Mouse (Mus musculus) embryonic facial prominence, embryonic 11.5 days (tissue): Measurements from ENCODE around the gene Mfap4. TPM values are rescaled to one million over a fixed set of nuclear protein-coding genes. Genes with fewer than 3 reads are reported as not detected.

ENCODE experiments used
- ATAC-seq: fragments of 200-750 bp; cut with Nextera tagmentation; replicated peaks from 2 replicates; pipeline ENCODE4 v1.8.0; 2017; ENCODE audit warnings: low read depth; ENCODE audit not compliant: insufficient number of reproducible peaks, low FRiP score, low TSS enrichment
- DNase-seq: peaks from one replicate; pipeline ENCODE4 v3.0.0-alpha.2; 2015; ENCODE audit warnings: low spot score
- H3K27ac ChIP-seq: fragments of 300-500 bp; sonication (generic); replicated peaks from 2 replicates; pipeline ENCODE4 v1.5.1; 2014; ENCODE audit warnings: mild to moderate bottlenecking, low read depth, low read length, control low read depth
- H3K27me3 ChIP-seq: fragments of 300-500 bp; sonication (generic); 2 replicates; pipeline ENCODE4 v1.6.1; 2014; ENCODE audit warnings: mild to moderate bottlenecking, low read length, moderate library complexity, mixed read lengths; ENCODE audit not compliant: control insufficient read depth, insufficient read depth
- H3K36me3 ChIP-seq: fragments of 300-500 bp; sonication (generic); replicated peaks from 2 replicates; pipeline ENCODE4 v1.6.1; 2014; ENCODE audit warnings: low read depth, mild to moderate bottlenecking, low read length, moderate library complexity, mixed read lengths; ENCODE audit not compliant: control insufficient read depth, insufficient read depth
- H3K4me1 ChIP-seq: fragments of 300-500 bp; sonication (generic); 2 replicates; pipeline ENCODE4 v1.6.1; 2014; ENCODE audit warnings: low read length, mixed read lengths; ENCODE audit not compliant: control insufficient read depth, insufficient read depth
- H3K4me2 ChIP-seq: fragments of 300-500 bp; sonication (generic); 2 replicates; pipeline ENCODE4 v1.6.1; 2014; ENCODE audit warnings: low read depth, mild to moderate bottlenecking, control low read depth, low read length, moderate library complexity
- H3K4me3 ChIP-seq: fragments of 300-500 bp; sonication (generic); 2 replicates; pipeline ENCODE4 v1.5.1; 2014; ENCODE audit warnings: low read depth, low read length, control low read depth
- H3K9ac ChIP-seq: fragments of 300-500 bp; sonication (generic); replicated peaks from 2 replicates; pipeline ENCODE4 v1.6.1; 2014; ENCODE audit warnings: mild to moderate bottlenecking, control low read depth, low read length
- H3K9me3 ChIP-seq: fragments of 300-500 bp; sonication (generic); replicated peaks from 2 replicates; pipeline ENCODE4 v1.6.1; 2016; ENCODE audit warnings: mild to moderate bottlenecking, low read length, inconsistent platforms, mixed read lengths; ENCODE audit not compliant: control insufficient read depth
- WGBS: fragments of 180-500 bp; shearing (Covaris S2); extraction: QIAGEN DNeasy Blood & Tissue Kit; methylation state at CpG from one replicate; pipeline ENCODE4 v1.1.7; 2014; 5-methylcytosine and 5-hydroxymethylcytosine counted together
- polyA plus RNA-seq: library from polyadenylated mRNA; unstranded; fragments of >200 nt; fragmentation: Nextera tagmentation; extraction: Ambion mirVana; gene quantifications from 2 replicates; pipeline ENCODE4 v1.2.1, GENCODE M21; 2014

Gene Mfap4
- polyA plus RNA-seq, 1 experiment from 2014 or later, result 234 TPM

DNA sequence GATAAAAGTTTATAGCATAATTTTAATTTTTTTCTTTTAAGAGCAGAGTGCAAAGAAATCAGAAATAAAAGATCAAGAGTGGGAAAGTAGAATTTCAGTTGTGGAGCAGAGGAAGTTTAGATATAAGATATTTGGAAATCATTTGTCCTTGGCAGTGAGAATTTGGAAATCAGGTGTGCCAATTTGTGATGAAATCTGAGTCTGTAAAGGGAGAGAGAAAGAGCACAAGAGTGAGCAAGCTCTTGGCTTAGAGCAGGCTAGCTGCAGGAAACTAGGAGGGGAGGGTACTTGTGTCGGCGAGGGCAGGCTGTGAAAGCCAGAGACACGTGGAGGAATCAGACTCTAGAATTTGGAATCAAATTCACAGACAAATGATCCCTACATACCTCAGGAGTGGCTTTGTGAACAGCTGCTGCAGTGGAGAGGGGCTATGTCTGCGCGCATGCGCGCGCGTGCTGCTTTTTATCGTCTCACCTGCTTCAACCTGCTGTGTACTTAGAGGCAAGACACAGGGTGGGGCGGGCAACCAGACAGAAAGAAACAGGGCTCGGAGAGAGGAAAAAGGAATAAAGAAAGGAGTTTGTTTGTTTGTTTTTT, 8.3 kb upstream of the Mfap4 start:
- 44% methylated on average over 12 of the region's 12 CpGs for WGBS
- no peak overlapping the region for H3K4me2 ChIP-seq
- no peak overlapping the region; the same call in 1 of the 2 replicates for H3K27ac ChIP-seq
- H3K36me3 ChIP-seq, result no peaks in the 10 kb centered on the region
- H3K4me3 ChIP-seq, result no peak overlapping the region
- no peak overlapping the region; the same call in 1 of the 2 replicates for H3K9ac ChIP-seq
- H3K27me3 ChIP-seq, result no peaks in the 10 kb centered on the region
- ATAC-seq, result no peak
- peak; percentile 42 for DNase-seq
- H3K4me1 ChIP-seq, result no peaks in the 10 kb centered on the region
- H3K9me3 ChIP-seq, result no peaks in the 10 kb centered on the region

DNA sequence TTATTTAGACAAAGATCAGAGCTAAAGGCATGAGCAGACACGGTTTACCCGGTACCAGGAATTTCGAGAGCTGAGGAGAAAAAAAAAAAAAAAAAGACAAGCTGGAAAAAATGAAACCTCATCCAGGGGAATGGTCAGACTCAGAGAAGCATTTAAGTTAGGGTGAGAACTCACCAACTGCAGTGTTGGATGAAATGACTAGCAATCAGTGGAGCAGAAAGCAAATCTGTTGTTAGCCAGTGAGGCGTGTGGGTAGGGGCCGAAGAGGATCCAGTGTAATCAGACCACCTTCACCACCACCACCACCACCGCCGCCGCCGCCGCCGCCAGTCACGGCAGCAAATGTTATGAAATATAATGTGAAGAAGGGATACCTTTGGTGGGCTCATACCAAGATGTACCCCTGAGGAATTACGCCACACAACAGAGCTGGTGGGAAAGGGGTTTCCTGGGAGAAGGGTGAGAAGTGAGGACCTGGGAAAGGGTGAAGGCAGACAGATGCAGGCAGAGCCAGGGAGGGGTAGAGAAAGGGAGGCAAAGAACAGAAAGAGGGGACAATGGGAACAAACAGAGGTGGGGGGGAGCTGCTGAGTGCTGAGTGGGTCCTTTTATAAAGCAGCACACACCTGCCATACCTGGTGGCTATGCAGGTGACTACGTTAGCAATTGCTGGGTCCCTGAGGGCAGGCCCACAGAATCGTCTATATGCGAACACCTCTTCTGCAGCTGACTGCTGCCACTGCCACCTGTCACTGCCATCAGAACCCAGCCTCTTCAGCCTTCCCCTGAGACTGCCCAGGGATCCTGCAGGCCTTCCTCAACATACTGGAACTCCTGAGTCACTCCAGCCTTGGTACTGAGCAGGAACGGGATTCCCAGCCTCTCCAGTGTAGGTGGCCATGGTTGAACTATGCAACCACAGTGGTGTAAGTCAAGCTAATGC, 7.4 kb upstream of the Mfap4 start:
- DNase-seq (no peak), ATAC-seq (no peak)
- no peak overlapping the region for H3K9ac ChIP-seq
- no peak overlapping the region for H3K4me2 ChIP-seq
- 64% methylated on average over 17 of the region's 17 CpGs for whole genome bisulfite sequencing
- no peaks in the 10 kb centered on the region for H3K27me3 ChIP-seq
- H3K9me3 ChIP-seq, result no peaks in the 10 kb centered on the region
- H3K4me3 ChIP-seq, result no peak overlapping the region
- no peak overlapping the region; the same call in 1 of the 2 replicates for H3K27ac ChIP-seq
- H3K36me3 ChIP-seq, result no peaks in the 10 kb centered on the region
- no peaks in the 10 kb centered on the region for H3K4me1 ChIP-seq

DNA sequence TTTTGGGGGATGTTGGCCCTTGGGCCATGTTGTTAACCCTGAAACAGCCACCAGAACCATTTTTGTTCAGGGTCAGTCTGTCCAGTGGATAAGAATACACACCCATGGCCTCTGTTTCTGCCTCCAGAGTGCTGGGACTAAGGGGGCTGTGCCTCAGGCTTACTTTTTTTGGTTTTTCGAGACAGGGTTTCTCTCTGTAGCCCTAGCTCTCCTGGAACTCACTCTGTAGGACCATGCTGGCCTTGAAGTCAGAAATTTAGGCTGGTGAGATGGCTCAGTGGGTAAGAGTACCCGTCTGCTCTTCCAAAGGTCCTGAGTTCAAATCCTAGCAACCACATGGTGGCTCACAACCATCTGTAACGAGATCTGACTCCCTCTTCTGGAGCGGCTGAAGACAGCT, 6.4 kb upstream of the Mfap4 start:
- H3K9me3 ChIP-seq, result no peaks in the 10 kb centered on the region
- H3K9ac ChIP-seq, result no peak overlapping the region
- 81% methylated on average over 4 of the region's 4 CpGs for WGBS
- H3K4me2 ChIP-seq, result no peak overlapping the region
- no peaks in the 10 kb centered on the region for H3K36me3 ChIP-seq
- ATAC-seq (no peak), DNase-seq (no peak)
- no peak overlapping the region for H3K4me3 ChIP-seq
- no peaks in the 10 kb centered on the region; the same call in 1 of the 2 replicates for H3K4me1 ChIP-seq
- no peak overlapping the region for H3K27ac ChIP-seq
- no peaks in the 10 kb centered on the region for H3K27me3 ChIP-seq

DNA sequence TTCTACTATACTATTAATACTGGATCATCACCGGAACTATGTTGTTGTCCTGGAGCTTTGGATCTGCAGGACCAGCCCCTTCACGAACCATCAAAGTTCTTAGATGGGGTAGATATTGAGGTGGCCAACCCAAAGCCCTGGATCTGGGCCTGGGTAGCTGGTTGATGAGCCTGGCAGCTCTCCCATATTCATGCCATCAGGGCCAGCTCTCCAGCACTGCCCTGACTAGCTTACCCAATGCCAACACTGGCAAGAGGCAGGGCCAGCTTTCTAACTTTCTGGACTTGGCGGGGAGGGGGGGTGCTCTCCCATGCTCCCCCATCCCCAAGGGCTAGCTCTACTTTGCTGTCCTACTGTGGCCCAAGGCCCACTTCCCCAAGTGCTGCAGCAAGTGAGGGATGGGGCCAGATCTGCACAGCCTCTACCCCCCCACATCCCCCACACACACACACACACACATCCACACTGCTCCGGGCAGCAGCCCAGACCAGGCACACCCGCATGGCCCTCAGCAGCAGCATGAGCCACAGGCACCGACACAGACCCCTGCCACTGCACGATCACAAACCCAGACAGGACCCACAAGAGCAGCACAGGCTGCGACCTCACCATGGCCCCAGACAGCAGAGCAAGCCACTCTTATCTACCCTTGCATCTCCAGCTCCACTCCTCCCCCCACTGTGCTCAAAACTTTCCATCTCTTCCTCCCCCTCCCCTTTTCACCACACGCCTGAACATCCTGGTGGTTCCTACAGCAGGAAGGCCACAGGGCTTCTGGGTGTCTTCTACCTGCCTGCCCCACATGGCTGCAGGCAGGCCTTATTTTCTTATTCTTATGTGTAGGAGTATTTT, 3.8 kb upstream of the Mfap4 start:
- Histone ChIP-seq H3K27ac (no peak overlapping the region), H3K36me3 (no peaks in the 10 kb centered on the region), H3K9me3 (no peaks in the 10 kb centered on the region), H3K9ac (no peak overlapping the region), H3K4me3 (no peak overlapping the region), H3K4me1 (peaks cover 4% of the 10 kb centered on the region; the same call in 1 of the 2 replicates), H3K27me3 (no peaks in the 10 kb centered on the region), H3K4me2 (no peak overlapping the region)
- 59% methylated on average over 9 of the region's 9 CpGs for WGBS
- ATAC-seq, result no peak
- peak; percentile 48 for DNase-seq

- H3K4me2 ChIP-seq, result no peak overlapping the region
- H3K36me3 ChIP-seq, result peaks cover 2% of the 10 kb centered on the region
- H3K27ac ChIP-seq, result peak overlapping the region; percentile 99
- ATAC-seq (no peak), DNase-seq (peak; percentile 86)
- peaks cover 4% of the 10 kb centered on the region; the same call in 1 of the 2 replicates for H3K4me1 ChIP-seq
- H3K9ac ChIP-seq, result no peak overlapping the region
- no peaks in the 10 kb centered on the region for H3K27me3 ChIP-seq
- H3K9me3 ChIP-seq, result no peaks in the 10 kb centered on the region
- 30% methylated on average over 13 of the region's 13 CpGs for WGBS
- no peak overlapping the region for H3K4me3 ChIP-seq
Observed at GRCm38 (mm10) chr11:61483226-61483845, 1.9 kb upstream of the Mfap4 start.

GRCm38 (mm10) chr11:61484256-61484612, 997 bp upstream of the Mfap4 start:
- Histone ChIP-seq H3K4me2 (peak overlapping the region; percentile 52), H3K4me1 (peaks cover 4% of the 10 kb centered on the region; the same call in 1 of the 2 replicates), H3K9me3 (no peaks in the 10 kb centered on the region), H3K27me3 (no peaks in the 10 kb centered on the region), H3K27ac (peak overlapping the region; percentile 99), H3K36me3 (peaks cover 5% of the 10 kb centered on the region), H3K9ac (peak overlapping the region; percentile 61), H3K4me3 (0 out of 2 replicates have a peak overlapping the region, but pooled peaks have one; percentile 7)
- DNase-seq (no peak), ATAC-seq (no peak)
- WGBS, result 4% methylated on average over 10 of the region's 10 CpGs

DNA sequence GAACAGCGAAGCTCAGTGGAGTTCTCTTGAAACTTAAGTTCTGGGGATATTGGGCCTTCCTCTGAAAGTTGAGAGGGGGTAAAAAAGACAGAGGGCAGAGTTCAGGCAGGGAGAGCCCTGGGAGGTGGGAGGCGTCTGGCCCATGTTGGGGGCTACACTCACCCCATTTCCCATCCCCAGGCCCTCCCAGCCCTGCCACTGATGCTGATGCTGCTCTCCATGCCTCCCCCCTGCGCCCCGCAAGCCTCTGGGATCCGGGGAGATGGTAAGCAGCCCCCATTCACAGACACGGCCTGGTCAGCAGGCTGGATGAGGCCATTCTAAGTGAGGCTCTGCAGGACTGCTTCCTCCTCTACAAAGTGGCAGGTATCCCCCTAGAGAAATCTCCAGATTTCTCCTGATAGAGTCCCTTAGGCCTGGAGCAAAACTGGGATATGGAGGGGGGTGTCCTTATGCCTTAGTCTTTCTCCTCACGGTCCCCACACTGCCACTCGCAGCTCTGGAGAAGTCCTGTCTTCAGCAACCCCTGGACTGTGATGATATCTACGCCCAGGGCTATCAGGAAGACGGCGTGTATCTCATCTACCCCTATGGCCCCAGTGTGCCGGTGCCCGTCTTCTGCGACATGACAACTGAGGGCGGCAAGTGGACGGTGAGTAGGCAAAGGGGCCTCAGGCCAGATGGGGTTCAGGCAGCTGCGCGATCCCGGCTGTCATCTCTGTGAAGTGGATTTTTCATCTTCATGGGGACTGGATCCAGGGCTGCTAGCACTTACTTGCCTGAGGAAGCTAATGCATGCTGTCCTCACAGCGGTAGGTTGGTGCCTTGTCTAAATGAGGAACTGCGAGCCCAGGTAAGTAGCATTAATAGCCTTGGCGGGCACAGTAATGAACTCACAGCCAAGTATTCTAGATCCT, 568 bp downstream of the Mfap4 start:
- WGBS, result 29% methylated on average over 22 of the region's 22 CpGs
- no peak for DNase-seq
- H3K4me2 ChIP-seq, result peak overlapping the region; percentile 87
- no peaks in the 10 kb centered on the region for H3K27me3 ChIP-seq
- H3K9me3 ChIP-seq, result no peaks in the 10 kb centered on the region
- peaks cover 4% of the 10 kb centered on the region; the same call in 1 of the 2 replicates for H3K4me1 ChIP-seq
- H3K9ac ChIP-seq, result peak overlapping the region; percentile 77
- peaks cover 10% of the 10 kb centered on the region for H3K36me3 ChIP-seq
- H3K4me3 ChIP-seq, result peak overlapping the region; percentile 52
- peak overlapping the region; percentile 99 for H3K27ac ChIP-seq
- ATAC-seq, result 0 out of 2 replicates have a peak, but pooled peaks have one; percentile 8
